Mouse (Mus musculus) G1E (cell line): ENCODE results near the gene Gm10401.

Experiments used
- CTCF ChIP-seq: IDR thresholded peaks from 2 replicates; pipeline ENCODE4 v1.5.1; 2012; ENCODE audit warnings: low read depth, low read length, inconsistent platforms, mixed read lengths
- GATA1 ChIP-seq: IDR thresholded peaks from 2 replicates; pipeline ENCODE4 v1.6.1; 2012; ENCODE audit warnings: borderline replicate concordance, low read length, inconsistent platforms, mixed read lengths
- POLR2AphosphoS5 ChIP-seq: IDR thresholded peaks from 2 replicates; pipeline ENCODE4 v1.6.1; 2012; ENCODE audit warnings: low read depth, low read length, inconsistent platforms; ENCODE audit not compliant: insufficient replicate concordance
- TAL1 ChIP-seq: conservative IDR thresholded peaks from 2 replicates; pipeline ENCODE4 v1.6.1; 2012; ENCODE audit warnings: low read depth, low read length, inconsistent platforms, mixed read lengths

DNA sequence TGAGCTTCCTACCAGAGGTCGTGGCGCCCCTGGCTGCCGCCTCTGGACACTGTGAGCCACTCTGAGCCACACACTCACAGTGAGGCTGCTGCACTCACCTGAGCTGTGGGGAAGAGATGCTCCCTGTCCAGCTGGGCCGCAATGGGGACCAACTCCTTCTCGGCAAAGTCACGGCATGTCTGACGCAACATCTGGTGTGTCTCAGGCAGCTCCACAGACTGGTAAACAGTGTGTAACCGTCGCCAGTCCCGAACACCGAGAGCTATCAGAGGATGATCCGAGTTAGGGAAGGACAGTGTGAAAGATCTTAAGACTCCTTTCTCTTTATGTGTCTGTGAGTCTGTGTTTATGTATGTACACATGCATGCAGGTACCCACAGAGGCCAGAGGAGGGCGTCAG lies 19.4 kb upstream of the Gm10401 start:
- TF ChIP-seq CTCF, result no peak
- TF ChIP-seq POLR2AphosphoS5, result no peak
- no peak for TF ChIP-seq GATA1
- no peak for TF ChIP-seq TAL1
